Mouse (Mus musculus): ENCODE results near the gene Fgd2. TPM values are rescaled to one million over a fixed set of nuclear protein-coding genes. Genes with fewer than 3 reads are reported as not detected.

Fgd2 gene
- polyA plus RNA-seq, 1 experiment = 23.7 TPM

GRCm38 (mm10) chr17:29418758-29419380, 58.2 kb downstream of the Fgd2 start:
- H3K36me3 ChIP-seq (replicated peaks; ENCODE audit: low read length) = peaks cover 6% of the 10 kb centered on the region
- no peak overlapping the region for H3K4me3 ChIP-seq (replicated peaks)
- H3K4me1 ChIP-seq = peaks cover 61% of the 10 kb centered on the region
- H3K27me3 ChIP-seq (replicated peaks) = peaks cover 5% of the 10 kb centered on the region
- TF ChIP-seq FLI1 (IDR thresholded peaks at IDR 0.05; ENCODE audit: low read length) = no peak
- no peak for TF ChIP-seq GATA1 (IDR thresholded peaks at IDR 0.05; ENCODE audit: borderline replicate concordance, low read length)
- no peaks in the 10 kb centered on the region for H3K9me3 ChIP-seq

GRCm38 (mm10) chr17:29419976-29420739, 59.4 kb downstream of the Fgd2 start:
- H3K36me3 ChIP-seq (replicated peaks; ENCODE audit: low read length) = peaks cover 6% of the 10 kb centered on the region
- no peaks in the 10 kb centered on the region for H3K9me3 ChIP-seq
- H3K4me1 ChIP-seq = peaks cover 66% of the 10 kb centered on the region
- H3K27me3 ChIP-seq (replicated peaks) = peaks cover 5% of the 10 kb centered on the region
- TF ChIP-seq FLI1 (IDR thresholded peaks at IDR 0.05; ENCODE audit: low read length) (no peak), GATA1 (IDR thresholded peaks at IDR 0.05; ENCODE audit: borderline replicate concordance, low read length) (no peak)
- no peak overlapping the region for H3K4me3 ChIP-seq (replicated peaks)

- Histone ChIP-seq H3K4me3 (replicated peaks) (no peak overlapping the region), H3K36me3 (replicated peaks; ENCODE audit: low read length) (peaks cover 6% of the 10 kb centered on the region), H3K27me3 (replicated peaks) (no peaks in the 10 kb centered on the region), H3K4me1 (peaks cover 56% of the 10 kb centered on the region), H3K9me3 (no peaks in the 10 kb centered on the region)
- TF ChIP-seq FLI1 (IDR thresholded peaks at IDR 0.05; ENCODE audit: low read length) = no peak
- TF ChIP-seq GATA1 (IDR thresholded peaks at IDR 0.05; ENCODE audit: borderline replicate concordance, low read length) = no peak
Observed at GRCm38 (mm10) chr17:29421319-29421718, 60.6 kb downstream of the Fgd2 start.

- TF ChIP-seq GATA1 (IDR thresholded peaks at IDR 0.05; ENCODE audit: borderline replicate concordance, low read length) (no peak), FLI1 (IDR thresholded peaks at IDR 0.05; ENCODE audit: low read length) (no peak)
Observed at GRCm38 (mm10) chr17:29422337-29422736, 61.6 kb downstream of the Fgd2 start.

GRCm38 (mm10) chr17:29422912-29423504, 62.3 kb downstream of the Fgd2 start:
- Histone ChIP-seq H3K4me3 (replicated peaks) (no peak overlapping the region), H3K4me1 (peaks cover 56% of the 10 kb centered on the region), H3K27me3 (replicated peaks) (no peaks in the 10 kb centered on the region), H3K9me3 (no peaks in the 10 kb centered on the region), H3K36me3 (replicated peaks; ENCODE audit: low read length) (peaks cover 8% of the 10 kb centered on the region)
- TF ChIP-seq GATA1 (IDR thresholded peaks at IDR 0.05; ENCODE audit: borderline replicate concordance, low read length) (no peak), FLI1 (IDR thresholded peaks at IDR 0.05; ENCODE audit: low read length) (no peak)

More at GRCm38 (mm10) chr17:29422337-29422736, 61.6 kb downstream of the Fgd2 start:
- Histone ChIP-seq H3K9me3 (no peaks in the 10 kb centered on the region), H3K27me3 (replicated peaks) (no peaks in the 10 kb centered on the region), H3K4me1 (peaks cover 51% of the 10 kb centered on the region), H3K4me3 (replicated peaks) (no peak overlapping the region), H3K36me3 (replicated peaks; ENCODE audit: low read length) (peaks cover 6% of the 10 kb centered on the region)

- Histone ChIP-seq H3K9me3 (no peaks in the 10 kb centered on the region), H3K36me3 (replicated peaks; ENCODE audit: low read length) (peaks cover 9% of the 10 kb centered on the region), H3K27me3 (replicated peaks) (no peaks in the 10 kb centered on the region), H3K4me3 (replicated peaks) (no peak overlapping the region), H3K4me1 (peaks cover 53% of the 10 kb centered on the region)
- TF ChIP-seq GATA1 (IDR thresholded peaks at IDR 0.05; ENCODE audit: borderline replicate concordance, low read length) (no peak), FLI1 (IDR thresholded peaks at IDR 0.05; ENCODE audit: low read length) (no peak)
Observed at GRCm38 (mm10) chr17:29423991-29424390, 63.3 kb downstream of the Fgd2 start.

- no peak for TF ChIP-seq FLI1 (IDR thresholded peaks at IDR 0.05; ENCODE audit: low read length)
- no peak for TF ChIP-seq GATA1 (IDR thresholded peaks at IDR 0.05; ENCODE audit: borderline replicate concordance, low read length)
- Histone ChIP-seq H3K36me3 (replicated peaks; ENCODE audit: low read length) (peaks cover 10% of the 10 kb centered on the region), H3K4me3 (replicated peaks) (no peak overlapping the region), H3K4me1 (peaks cover 52% of the 10 kb centered on the region), H3K9me3 (no peaks in the 10 kb centered on the region), H3K27me3 (replicated peaks) (no peaks in the 10 kb centered on the region)
Observed at GRCm38 (mm10) chr17:29425345-29425744, 64.6 kb downstream of the Fgd2 start.

- H3K4me1 ChIP-seq = peaks cover 63% of the 10 kb centered on the region
- no peaks in the 10 kb centered on the region for H3K9me3 ChIP-seq
- H3K4me3 ChIP-seq (replicated peaks) = no peak overlapping the region
- peaks cover 8% of the 10 kb centered on the region for H3K36me3 ChIP-seq (replicated peaks; ENCODE audit: low read length)
- H3K27me3 ChIP-seq (replicated peaks) = no peaks in the 10 kb centered on the region
- no peak for TF ChIP-seq GATA1 (IDR thresholded peaks at IDR 0.05; ENCODE audit: borderline replicate concordance, low read length)
Observed at GRCm38 (mm10) chr17:29428213-29428612, 67.5 kb downstream of the Fgd2 start.

GRCm38 (mm10) chr17:29428826-29429225, 68.1 kb downstream of the Fgd2 start:
- H3K27me3 ChIP-seq (replicated peaks) = no peaks in the 10 kb centered on the region
- no peak overlapping the region for H3K4me3 ChIP-seq (replicated peaks)
- TF ChIP-seq GATA1 (IDR thresholded peaks at IDR 0.05; ENCODE audit: borderline replicate concordance, low read length) (no peak), FLI1 (IDR thresholded peaks at IDR 0.05; ENCODE audit: low read length) (no peak)
- H3K9me3 ChIP-seq = no peaks in the 10 kb centered on the region
- H3K4me1 ChIP-seq = peaks cover 66% of the 10 kb centered on the region
- H3K36me3 ChIP-seq (replicated peaks; ENCODE audit: low read length) = peaks cover 8% of the 10 kb centered on the region

Other genes with a start within 250 kb of the Fgd2 start
- gene Rab44, start 246.8 kb upstream of the Fgd2 start, polyA plus RNA-seq (2012; ENCODE audit: insufficient read depth, low replicate concordance) = 3.4 and 22.3 TPM in 2 replicates
- 13.0 and 15.2 TPM in 2 replicates for gene Cpne5, start 122.7 kb upstream of the Fgd2 start, polyA plus RNA-seq (2012; ENCODE audit: insufficient read depth, low replicate concordance)
- gene Ppil1, start 96.7 kb upstream of the Fgd2 start, polyA plus RNA-seq (2012; ENCODE audit: insufficient read depth, low replicate concordance) = 21.6 and 33.2 TPM in 2 replicates
- gene BC004004, start 92.1 kb upstream of the Fgd2 start, polyA plus RNA-seq (2012; ENCODE audit: insufficient read depth, low replicate concordance) = 20.3 and 30.8 TPM in 2 replicates
- gene Pi16, start 43.2 kb upstream of the Fgd2 start, polyA plus RNA-seq (2012; ENCODE audit: insufficient read depth, low replicate concordance) = 1.6 and 4.7 TPM in 2 replicates
- gene Mtch1, start 13.0 kb upstream of the Fgd2 start, polyA plus RNA-seq (2012; ENCODE audit: insufficient read depth, low replicate concordance) = 140 and 280 TPM in 2 replicates
- 350 and 629 TPM in 2 replicates for gene Pim1, start 129.8 kb downstream of the Fgd2 start, polyA plus RNA-seq (2012; ENCODE audit: insufficient read depth, low replicate concordance)
- gene Gm17657, start 188.7 kb downstream of the Fgd2 start, polyA plus RNA-seq (2012; ENCODE audit: insufficient read depth, low replicate concordance) = not detected in 2 replicates
- gene Tbc1d22b, start 188.9 kb downstream of the Fgd2 start, polyA plus RNA-seq (2012; ENCODE audit: insufficient read depth, low replicate concordance) = 9.9 and 12.4 TPM in 2 replicates
- 0.20 TPM in 1 of 2 replicates, not detected in the other for gene Tmem217, start 191.5 kb downstream of the Fgd2 start, polyA plus RNA-seq (2012; ENCODE audit: insufficient read depth, low replicate concordance)